Mouse (Mus musculus): ENCODE measurements at regions not wholly inside any gene's neighbourhood (a gene's known extent, or its start where the extent isn't known, plus 50 kb on each side); places are given as distances from the start of the nearest gene placed in this dataset.

GRCm38 (mm10) chrX:12950928-12951660, 120.2 kb upstream of the Usp9x start:
- DNase-seq (ENCODE audit: low spot score), result no peak
- Histone ChIP-seq H3K27me3 (ENCODE audit: control insufficient read depth, insufficient read depth, low read length) (no peaks in the 10 kb centered on the region), H3K27ac (replicated peaks; ENCODE audit: low read depth, low read length) (no peak overlapping the region), H3K4me3 (ENCODE audit: low read depth, low read length) (no peak overlapping the region), H3K4me2 (ENCODE audit: low read depth, low read length) (no peak overlapping the region), H3K36me3 (replicated peaks; ENCODE audit: control insufficient read depth, insufficient read depth, low read depth, low read length) (no peaks in the 10 kb centered on the region), H3K9ac (replicated peaks; ENCODE audit: low read length) (no peak overlapping the region), H3K9me3 (replicated peaks; ENCODE audit: control insufficient read depth, low read length) (no peaks in the 10 kb centered on the region), H3K4me1 (ENCODE audit: control insufficient read depth, insufficient read depth, low read length) (no peaks in the 10 kb centered on the region)
- ATAC-seq (replicated peaks; ENCODE audit: insufficient number of reproducible peaks, low FRiP score, low TSS enrichment, low read depth), result no peak
- 71% methylated on average over 6 of the region's 7 CpGs for WGBS

GRCm38 (mm10) chrX:12942451-12942850, 128.8 kb upstream of the Usp9x start:
- ATAC-seq (replicated peaks; ENCODE audit: insufficient number of reproducible peaks, low FRiP score, low TSS enrichment, low read depth) (no peak), DNase-seq (ENCODE audit: low spot score) (no peak)
- 86% methylated on average over 5 of the region's 5 CpGs for WGBS
- Histone ChIP-seq H3K9me3 (replicated peaks; ENCODE audit: control insufficient read depth, low read length) (no peaks in the 10 kb centered on the region), H3K4me3 (ENCODE audit: low read depth, low read length) (no peak overlapping the region), H3K4me1 (ENCODE audit: control insufficient read depth, insufficient read depth, low read length) (no peaks in the 10 kb centered on the region), H3K27ac (replicated peaks; ENCODE audit: low read depth, low read length) (no peak overlapping the region), H3K27me3 (ENCODE audit: control insufficient read depth, insufficient read depth, low read length) (no peaks in the 10 kb centered on the region), H3K36me3 (replicated peaks; ENCODE audit: control insufficient read depth, insufficient read depth, low read depth, low read length) (no peaks in the 10 kb centered on the region), H3K4me2 (ENCODE audit: low read depth, low read length) (no peak overlapping the region), H3K9ac (replicated peaks; ENCODE audit: low read length) (no peak overlapping the region)

- peak overlapping the region; percentile 57 for H3K9ac ChIP-seq (replicated peaks; ENCODE audit: low read length)
- ATAC-seq (replicated peaks; ENCODE audit: insufficient number of reproducible peaks, low FRiP score, low TSS enrichment, low read depth) (0 out of 2 replicates have a peak, but pooled peaks have one; percentile 34), DNase-seq (ENCODE audit: low spot score) (peak; percentile 19)
- 17% methylated on average over 41 of the region's 43 CpGs for WGBS
- no peaks in the 10 kb centered on the region for H3K27me3 ChIP-seq (ENCODE audit: control insufficient read depth, insufficient read depth, low read length)
- no peaks in the 10 kb centered on the region for H3K9me3 ChIP-seq (replicated peaks; ENCODE audit: control insufficient read depth, low read length)
- H3K4me3 ChIP-seq (ENCODE audit: low read depth, low read length), result peak overlapping the region; percentile 33
- H3K36me3 ChIP-seq (replicated peaks; ENCODE audit: control insufficient read depth, insufficient read depth, low read depth, low read length), result no peaks in the 10 kb centered on the region
- H3K4me2 ChIP-seq (ENCODE audit: low read depth, low read length), result peak overlapping the region; percentile 67
- no peaks in the 10 kb centered on the region for H3K4me1 ChIP-seq (ENCODE audit: control insufficient read depth, insufficient read depth, low read length)
- H3K27ac ChIP-seq (replicated peaks; ENCODE audit: low read depth, low read length), result no peak overlapping the region
Observed at GRCm38 (mm10) chrX:12936406-12937172, 134.7 kb upstream of the Usp9x start.

GRCm38 (mm10) chrX:12933294-12933807, 137.9 kb upstream of the Usp9x start:
- no peak for ATAC-seq (replicated peaks; ENCODE audit: insufficient number of reproducible peaks, low FRiP score, low TSS enrichment, low read depth)
- H3K9me3 ChIP-seq (replicated peaks; ENCODE audit: control insufficient read depth, low read length), result no peaks in the 10 kb centered on the region
- 88% methylated on average over 4 of the region's 4 CpGs for WGBS
- no peaks in the 10 kb centered on the region for H3K4me1 ChIP-seq (ENCODE audit: control insufficient read depth, insufficient read depth, low read length)
- H3K36me3 ChIP-seq (replicated peaks; ENCODE audit: control insufficient read depth, insufficient read depth, low read depth, low read length), result no peaks in the 10 kb centered on the region
- no peaks in the 10 kb centered on the region for H3K27me3 ChIP-seq (ENCODE audit: control insufficient read depth, insufficient read depth, low read length)
- H3K4me3 ChIP-seq (ENCODE audit: low read depth, low read length), result no peak overlapping the region
- H3K4me2 ChIP-seq (ENCODE audit: low read depth, low read length), result no peak overlapping the region
- no peak overlapping the region for H3K9ac ChIP-seq (replicated peaks; ENCODE audit: low read length)
- H3K27ac ChIP-seq (replicated peaks; ENCODE audit: low read depth, low read length), result no peak overlapping the region
- DNase-seq (ENCODE audit: low spot score), result no peak

- H3K4me3 ChIP-seq (ENCODE audit: low read depth, low read length), result no peak overlapping the region
- ATAC-seq (replicated peaks; ENCODE audit: insufficient number of reproducible peaks, low FRiP score, low TSS enrichment, low read depth), result no peak
- no peaks in the 10 kb centered on the region for H3K4me1 ChIP-seq (ENCODE audit: control insufficient read depth, insufficient read depth, low read length)
- no peaks in the 10 kb centered on the region for H3K36me3 ChIP-seq (replicated peaks; ENCODE audit: control insufficient read depth, insufficient read depth, low read depth, low read length)
- H3K9ac ChIP-seq (replicated peaks; ENCODE audit: low read length), result no peak overlapping the region
- no peak overlapping the region for H3K27ac ChIP-seq (replicated peaks; ENCODE audit: low read depth, low read length)
- H3K4me2 ChIP-seq (ENCODE audit: low read depth, low read length), result no peak overlapping the region
- no peaks in the 10 kb centered on the region for H3K27me3 ChIP-seq (ENCODE audit: control insufficient read depth, insufficient read depth, low read length)
- H3K9me3 ChIP-seq (replicated peaks; ENCODE audit: control insufficient read depth, low read length), result no peaks in the 10 kb centered on the region
- DNase-seq (ENCODE audit: low spot score), result no peak
- WGBS, result 58% methylated on average over 2 of the region's 2 CpGs
Observed at GRCm38 (mm10) chrX:12930242-12930641, 141.1 kb upstream of the Usp9x start.

GRCm38 (mm10) chrX:12927797-12928589, 143.3 kb upstream of the Usp9x start:
- Histone ChIP-seq H3K4me2 (ENCODE audit: low read depth, low read length) (no peak overlapping the region), H3K27me3 (ENCODE audit: control insufficient read depth, insufficient read depth, low read length) (no peaks in the 10 kb centered on the region), H3K4me3 (ENCODE audit: low read depth, low read length) (no peak overlapping the region), H3K4me1 (ENCODE audit: control insufficient read depth, insufficient read depth, low read length) (no peaks in the 10 kb centered on the region), H3K9ac (replicated peaks; ENCODE audit: low read length) (no peak overlapping the region), H3K9me3 (replicated peaks; ENCODE audit: control insufficient read depth, low read length) (no peaks in the 10 kb centered on the region), H3K27ac (replicated peaks; ENCODE audit: low read depth, low read length) (no peak overlapping the region), H3K36me3 (replicated peaks; ENCODE audit: control insufficient read depth, insufficient read depth, low read depth, low read length) (no peaks in the 10 kb centered on the region)
- no peak for DNase-seq (ENCODE audit: low spot score)
- ATAC-seq (replicated peaks; ENCODE audit: insufficient number of reproducible peaks, low FRiP score, low TSS enrichment, low read depth), result no peak
- WGBS, result 56% methylated on average over 11 of the region's 11 CpGs

- H3K4me3 ChIP-seq (ENCODE audit: low read depth, low read length), result no peak overlapping the region
- H3K4me2 ChIP-seq (ENCODE audit: low read depth, low read length), result no peak overlapping the region
- no peaks in the 10 kb centered on the region for H3K9me3 ChIP-seq (replicated peaks; ENCODE audit: control insufficient read depth, low read length)
- no peaks in the 10 kb centered on the region for H3K27me3 ChIP-seq (ENCODE audit: control insufficient read depth, insufficient read depth, low read length)
- H3K36me3 ChIP-seq (replicated peaks; ENCODE audit: control insufficient read depth, insufficient read depth, low read depth, low read length), result no peaks in the 10 kb centered on the region
- H3K9ac ChIP-seq (replicated peaks; ENCODE audit: low read length), result no peak overlapping the region
- no peak for DNase-seq (ENCODE audit: low spot score)
- no peak overlapping the region for H3K27ac ChIP-seq (replicated peaks; ENCODE audit: low read depth, low read length)
- no peaks in the 10 kb centered on the region for H3K4me1 ChIP-seq (ENCODE audit: control insufficient read depth, insufficient read depth, low read length)
- no peak for ATAC-seq (replicated peaks; ENCODE audit: insufficient number of reproducible peaks, low FRiP score, low TSS enrichment, low read depth)
- WGBS, result 75% methylated on average over 10 of the region's 10 CpGs
Observed at GRCm38 (mm10) chrX:12924705-12925644, 146.3 kb upstream of the Usp9x start.

Measured in embryonic facial prominence, embryonic 11.5 days (tissue).